Mouse (Mus musculus) retina, postnatal 7 days (tissue): ENCODE data around the gene Garnl3.
"Not testable (repeated sequence)": the region's sequence is repeated elsewhere in the genome, so short reads cannot be mapped to it uniquely, and the experiment has no call there.

Experiments
- DNase-seq: peaks from one replicate; pipeline ENCODE4 v3.0.0-alpha.2; 2012; ENCODE audit warnings: low read depth, low spot score

The Garnl3 gene

DNA sequence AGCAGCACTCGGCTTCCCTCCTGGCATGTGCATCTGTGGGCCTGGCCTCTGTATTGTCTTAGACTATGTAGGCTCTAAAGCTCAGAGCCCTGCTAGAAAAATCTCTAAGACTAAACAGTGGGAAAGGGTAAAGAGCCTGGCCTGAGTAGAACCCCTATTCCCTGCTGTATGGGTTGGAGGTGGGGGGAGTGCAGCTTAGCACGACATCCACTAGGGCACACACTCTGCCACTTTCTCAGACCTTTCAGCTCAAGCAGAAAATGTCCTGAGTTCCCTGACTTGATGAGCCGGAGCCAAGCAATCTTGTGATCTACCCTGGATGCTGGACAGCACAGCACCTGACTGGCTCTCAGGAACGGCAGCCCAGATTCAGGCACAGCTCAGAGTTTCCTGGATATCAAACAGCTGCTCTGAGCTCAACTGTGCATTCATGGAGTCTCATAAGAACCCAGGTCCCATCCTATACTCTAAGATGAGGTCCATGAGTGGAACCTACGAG lies 24.9 kb upstream of the Garnl3 start:
- DNase-seq = no peak

DNA sequence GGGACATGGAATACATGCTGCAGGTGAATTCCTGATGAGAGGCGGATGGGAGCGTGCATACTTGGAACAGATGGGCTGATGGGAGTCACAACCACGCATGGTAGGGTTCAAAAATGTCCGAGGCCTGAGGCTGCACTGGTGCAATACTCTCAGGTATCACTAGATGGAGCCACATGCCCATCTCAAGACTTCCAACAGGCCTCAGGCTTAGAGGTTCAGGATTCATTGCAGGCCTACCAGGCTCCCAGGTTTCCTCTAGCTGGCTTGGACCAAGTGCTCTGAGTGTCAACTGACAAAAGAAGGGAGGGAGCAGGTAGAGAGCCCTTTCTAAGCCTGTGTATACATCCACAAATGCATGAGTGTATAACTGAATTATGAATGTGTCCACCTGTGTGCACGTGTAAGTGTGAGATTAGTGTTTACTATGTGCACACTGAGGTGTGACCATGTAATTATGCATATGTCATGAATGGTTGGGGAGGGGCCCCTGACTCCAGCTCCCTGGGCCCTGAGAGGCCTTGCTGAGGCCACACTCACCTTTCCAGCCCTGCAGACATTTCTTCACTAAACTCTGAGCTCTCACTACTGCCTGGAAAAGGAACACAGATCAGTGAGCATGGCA lies 23.4 kb upstream of the Garnl3 start:
- peak; percentile 60 for DNase-seq

DNA sequence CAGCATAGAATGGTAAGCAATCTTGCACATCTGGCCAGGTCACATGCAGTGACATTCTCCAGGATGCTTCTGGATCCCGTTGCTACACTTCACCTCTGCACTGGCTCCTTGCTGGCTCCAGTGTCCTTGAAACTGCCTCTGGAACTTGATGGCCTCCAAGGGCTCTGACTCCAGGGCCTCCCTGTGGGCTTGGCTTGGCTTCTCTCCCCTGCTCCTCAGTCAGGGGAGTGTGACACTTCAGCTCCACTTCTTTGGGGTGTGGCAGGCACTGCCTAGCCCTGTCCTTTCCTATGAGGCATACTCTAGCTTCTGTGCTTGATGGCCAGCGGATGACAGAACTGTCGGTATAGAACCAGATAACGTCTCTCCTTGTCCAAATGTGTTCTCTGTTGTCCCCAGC lies 15.5 kb upstream of the Garnl3 start:
- DNase-seq = no peak

DNA sequence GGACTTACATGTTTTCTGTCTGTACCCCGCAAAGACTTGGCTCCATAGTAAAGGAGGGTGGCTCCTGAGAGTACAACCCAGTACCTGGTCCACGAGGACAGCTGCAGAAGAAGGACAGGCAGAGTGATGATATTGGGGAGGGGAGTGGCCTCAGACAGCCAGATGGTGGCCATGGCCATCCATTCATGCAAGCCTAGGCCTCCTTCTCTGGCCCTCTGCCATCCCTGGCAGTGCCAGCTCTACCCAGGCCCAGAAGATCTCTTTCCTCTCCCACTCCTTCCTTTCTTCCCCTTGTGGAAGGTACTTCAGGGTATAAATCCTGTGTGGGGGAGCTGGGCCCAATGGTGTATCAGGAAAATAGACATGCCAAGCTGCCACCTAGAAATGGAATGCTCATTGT lies 11.8 kb upstream of the Garnl3 start:
- no peak for DNase-seq

DNA sequence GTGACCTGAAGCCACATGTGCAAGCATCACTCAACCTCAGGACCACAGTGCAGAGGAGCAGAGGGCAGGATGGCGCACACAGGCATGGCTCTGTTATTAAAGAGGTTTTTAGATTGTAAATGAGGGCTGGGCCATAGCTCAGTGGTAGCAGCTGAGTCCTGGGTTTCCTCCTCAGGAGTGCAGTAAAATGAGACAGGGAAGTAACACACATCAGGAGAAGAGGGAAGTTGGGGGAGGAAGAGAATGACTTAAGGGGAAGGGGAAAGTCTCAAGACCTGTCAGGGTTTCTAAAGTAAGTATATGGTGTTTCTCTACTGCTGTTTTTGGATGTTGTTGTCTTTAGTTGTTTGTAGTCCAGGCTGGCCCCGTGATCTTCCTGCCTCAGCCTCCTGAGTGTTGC lies 7.0 kb upstream of the Garnl3 start:
- DNase-seq = no peak

DNA sequence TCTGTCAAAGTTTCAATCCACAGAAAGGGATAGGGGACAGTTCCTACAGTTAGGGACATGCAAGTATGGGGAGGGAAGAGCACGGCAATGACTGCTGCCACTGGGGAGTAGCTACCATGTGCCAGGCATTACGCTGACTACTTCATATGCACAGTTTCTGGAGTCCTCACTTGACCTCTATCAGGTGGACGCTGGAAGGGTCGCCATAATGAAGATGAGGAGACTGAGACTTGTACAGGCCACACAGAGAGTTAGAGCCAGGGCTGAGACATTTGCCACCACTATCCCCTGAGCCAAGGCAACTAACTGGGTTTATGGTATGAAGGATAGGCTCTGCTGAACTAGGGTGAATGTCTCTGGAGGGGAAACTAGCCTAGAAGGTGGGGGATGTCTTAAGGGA lies 6.3 kb upstream of the Garnl3 start:
- DNase-seq = no peak

DNA sequence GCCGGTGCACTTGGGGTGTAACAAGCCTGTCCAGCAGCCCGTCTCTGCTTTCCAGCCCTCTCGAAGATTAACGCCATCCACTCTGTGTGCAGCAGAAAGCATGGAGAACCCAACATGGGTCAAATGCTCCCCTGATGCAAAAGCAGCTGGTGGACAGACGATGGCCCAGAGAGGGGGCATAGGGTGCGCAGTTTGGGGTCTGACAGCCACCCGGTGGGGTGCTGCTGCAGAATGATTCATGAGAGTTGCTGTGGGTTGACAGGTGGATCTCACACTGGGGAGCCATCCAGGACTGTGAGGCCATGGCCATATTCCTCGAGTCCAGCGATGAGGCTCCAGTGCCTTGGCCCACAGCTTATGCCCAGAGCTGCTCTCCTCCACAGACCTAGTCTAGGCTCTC lies 5.8 kb upstream of the Garnl3 start:
- no peak for DNase-seq

DNA sequence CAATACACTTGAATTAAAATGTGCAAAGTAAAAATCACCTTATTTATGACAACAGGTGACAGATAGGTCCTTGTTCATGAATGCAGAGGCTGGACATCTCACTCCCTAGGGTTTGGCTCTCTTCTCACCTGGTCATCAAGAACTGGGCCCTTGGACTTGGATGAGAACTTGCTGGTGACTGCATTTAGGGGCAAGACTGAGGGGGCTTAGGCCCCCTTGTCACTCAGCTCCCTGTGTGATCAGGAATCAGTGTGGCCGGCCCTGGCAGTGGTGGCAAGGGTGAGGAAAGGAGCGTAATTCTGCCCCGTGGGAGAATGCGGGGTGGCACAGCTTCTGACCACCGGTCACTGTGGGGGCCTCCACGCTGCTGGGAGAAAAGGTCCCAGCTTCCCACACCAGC lies 4.9 kb upstream of the Garnl3 start:
- no peak for DNase-seq

DNA sequence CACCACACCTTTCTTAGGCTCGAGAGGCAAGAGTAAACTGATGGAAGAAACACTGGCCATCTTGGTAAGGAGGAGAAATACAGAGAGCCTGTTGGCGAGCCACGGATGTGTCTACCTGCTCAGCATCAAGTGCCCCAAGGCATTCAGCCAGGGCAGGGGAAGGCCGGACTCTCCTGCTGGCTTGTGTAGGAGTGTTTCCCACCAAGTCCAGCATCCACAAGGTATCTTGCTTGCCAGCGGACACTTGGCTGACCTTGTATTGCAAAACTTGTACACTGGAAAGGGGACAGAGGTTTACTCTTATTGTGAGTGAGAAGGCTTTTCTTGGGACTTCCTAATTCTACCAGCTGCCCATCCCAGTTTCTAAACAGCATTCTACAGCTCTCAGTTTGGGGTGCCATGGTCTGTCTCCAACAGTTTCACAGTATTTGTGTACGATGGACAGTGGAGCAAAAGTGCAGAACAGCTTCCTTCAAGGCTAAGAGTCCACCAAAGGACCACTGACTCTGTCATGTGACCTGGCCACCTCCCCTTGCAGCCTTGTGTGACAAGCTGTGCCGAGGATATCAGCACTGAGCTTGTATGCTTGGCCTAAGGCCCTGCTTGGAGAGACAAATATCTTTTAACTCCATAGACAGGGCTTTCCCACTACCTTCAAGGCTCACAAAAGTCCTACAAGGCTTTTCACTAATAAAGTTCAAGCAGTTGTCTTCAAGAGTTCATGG lies 3.5 kb upstream of the Garnl3 start:
- no peak for DNase-seq

DNA sequence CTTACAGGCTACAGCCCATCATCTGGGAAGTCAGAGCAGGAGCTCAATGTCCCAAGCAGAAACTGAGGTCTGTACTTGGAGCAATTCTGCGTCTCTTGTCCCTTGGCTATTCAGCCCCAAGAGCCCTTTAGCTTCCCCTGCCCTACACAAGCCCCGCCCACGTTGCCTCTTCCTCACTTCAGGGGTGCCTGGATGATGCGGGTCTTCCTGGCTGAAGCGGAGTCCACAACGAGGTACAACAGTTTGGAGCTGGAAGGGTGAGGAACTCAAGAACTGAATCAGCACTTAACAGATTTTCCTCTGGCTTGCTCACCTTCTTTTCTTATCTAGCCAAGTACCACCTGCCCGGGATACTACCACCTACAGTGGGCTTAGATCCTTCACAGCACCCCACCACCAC lies 852 bp upstream of the Garnl3 start:
- DNase-seq = no peak

DNA sequence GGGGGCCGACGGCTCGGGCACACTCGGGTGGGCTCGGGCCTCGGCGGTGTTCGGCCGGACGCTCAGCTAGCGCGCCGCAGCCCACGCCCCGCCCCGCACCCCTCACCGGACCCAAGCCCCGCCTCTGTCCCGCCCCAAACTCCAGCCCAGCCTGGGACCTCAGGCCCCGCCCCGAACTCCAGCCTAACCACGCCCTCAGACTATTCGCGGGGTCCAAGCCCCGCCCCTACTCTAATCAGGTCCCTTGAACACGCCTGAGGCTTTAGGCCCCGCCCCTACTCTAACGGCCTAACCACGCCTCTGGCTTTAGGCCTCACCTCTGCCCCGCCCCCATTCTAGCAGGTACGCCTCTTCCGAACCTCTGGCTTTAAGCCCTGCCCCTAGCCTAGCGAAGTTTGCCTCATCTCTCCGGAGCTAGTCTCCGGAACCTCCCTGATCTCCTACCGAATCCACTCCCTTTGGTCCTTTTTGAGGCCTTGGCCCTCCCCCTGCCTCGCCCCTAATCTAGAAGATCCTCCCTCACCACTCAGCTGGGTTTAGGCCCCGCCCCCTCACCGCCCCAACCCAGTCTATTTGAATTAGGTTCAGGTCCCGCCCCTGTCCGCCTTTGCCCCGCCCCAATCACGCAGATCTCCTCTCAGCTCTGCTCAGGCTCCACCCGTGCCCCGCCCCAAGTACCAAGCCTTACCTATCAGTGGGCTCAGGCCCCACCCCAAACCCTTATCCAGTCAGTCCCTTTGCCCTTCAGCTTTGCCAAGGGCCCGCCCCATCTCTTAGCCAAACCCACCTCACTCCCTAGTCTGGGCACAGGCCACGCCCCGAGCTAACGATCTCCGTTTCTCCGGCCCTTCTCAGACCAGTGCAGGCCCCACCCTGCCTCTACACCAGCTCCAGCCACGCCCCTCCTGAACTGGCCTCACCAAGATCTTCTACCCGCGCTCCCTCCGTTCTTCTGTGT lies 649 bp downstream of the Garnl3 start:
- peak; percentile 82 for DNase-seq

DNA sequence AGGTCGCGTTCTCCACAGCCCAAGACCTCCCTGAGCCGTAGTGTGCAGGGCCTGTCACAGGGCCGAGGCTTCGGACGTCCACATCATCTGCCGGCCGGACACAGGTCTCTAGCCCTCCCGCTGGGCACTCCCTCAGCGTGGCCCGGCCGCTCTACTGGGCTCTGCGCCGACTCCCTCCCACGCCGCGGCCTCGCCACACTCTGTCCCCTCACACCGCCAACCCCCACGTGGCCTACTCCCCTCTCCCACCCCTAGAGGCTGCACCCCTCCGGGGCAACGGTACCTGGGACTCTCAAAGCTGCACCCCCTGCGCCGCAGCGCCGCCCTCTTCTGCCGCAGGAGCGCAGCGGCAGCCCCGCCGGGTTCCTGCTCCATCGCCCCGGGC lies 1.3 kb downstream of the Garnl3 start:
- no peak for DNase-seq

DNA sequence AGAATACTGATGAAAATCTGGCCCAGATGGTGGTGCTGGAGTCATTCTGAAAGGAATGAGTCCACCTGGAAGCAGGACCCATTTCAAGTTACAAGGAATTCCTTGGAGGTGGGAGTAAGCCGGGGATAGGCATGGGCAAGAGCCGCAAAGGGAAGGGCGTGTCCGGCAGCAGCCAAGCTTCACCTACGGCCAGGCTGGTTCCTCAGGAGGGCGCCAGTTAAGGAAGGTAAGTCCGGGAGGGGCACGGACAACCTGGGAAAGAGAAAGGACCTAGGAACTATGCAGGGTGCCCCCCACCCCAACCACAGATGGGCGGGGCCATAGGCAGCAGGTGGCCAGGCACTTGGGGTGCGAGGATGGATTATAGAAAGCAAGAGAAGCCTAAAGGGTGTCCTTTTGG lies 1.8 kb downstream of the Garnl3 start:
- DNase-seq = no peak

DNA sequence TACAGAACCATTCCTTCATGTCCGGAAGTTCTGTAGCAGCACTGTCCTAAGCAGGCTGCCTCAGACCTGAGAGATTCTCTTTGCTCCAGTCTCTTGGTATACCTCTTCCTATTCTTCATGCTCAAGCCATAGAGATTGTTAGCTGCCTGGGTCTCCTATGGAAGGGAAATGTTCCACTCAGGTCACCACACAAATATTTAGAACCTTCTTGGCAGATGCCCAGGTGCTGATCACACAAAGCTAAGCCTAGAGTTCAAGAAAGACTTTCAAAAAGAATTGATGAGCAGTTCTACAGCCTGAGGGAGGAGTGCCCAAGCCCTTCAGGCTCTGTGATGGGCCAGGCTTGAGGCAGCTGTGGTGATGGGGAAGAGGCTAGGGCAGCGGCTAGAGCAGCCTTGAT lies 2.4 kb downstream of the Garnl3 start:
- no peak for DNase-seq

DNA sequence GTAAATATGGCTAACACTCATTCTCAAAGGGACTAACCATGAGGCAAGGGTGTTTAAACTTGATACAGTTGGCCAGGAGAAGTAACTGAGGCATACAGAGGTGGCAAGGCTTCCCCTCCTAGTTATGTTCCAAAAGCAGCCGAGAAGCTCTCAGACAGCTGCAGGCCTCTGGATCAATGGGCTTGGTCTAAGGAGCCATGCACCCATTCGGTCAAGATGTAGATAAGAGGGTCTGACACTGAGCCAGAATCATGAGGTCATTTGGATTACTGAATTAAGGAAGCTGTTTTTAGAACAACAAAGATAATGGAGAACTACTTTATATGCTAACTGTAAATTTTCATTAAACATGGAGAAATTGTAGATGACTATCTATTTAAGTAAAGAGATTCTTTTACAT lies 4.2 kb downstream of the Garnl3 start:
- no peak for DNase-seq

DNA sequence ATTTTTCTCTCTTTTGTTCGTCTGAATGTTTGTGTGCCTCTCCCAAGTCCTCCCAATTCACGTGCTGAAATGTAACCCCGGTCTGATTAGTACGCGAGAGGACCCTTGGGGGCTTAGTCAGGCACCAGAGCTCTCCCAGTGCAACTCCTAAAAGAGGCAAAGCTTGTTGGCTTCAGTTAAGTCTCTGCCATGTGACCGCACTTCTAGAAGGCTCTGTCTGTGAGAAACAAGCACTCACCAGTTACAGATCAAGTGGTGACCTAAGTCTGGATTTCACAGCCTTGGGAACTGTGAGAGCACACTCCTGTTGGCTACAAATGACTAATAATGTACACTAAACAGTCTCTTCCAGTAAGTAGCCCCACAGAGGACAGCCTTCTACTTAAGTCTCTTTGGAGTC lies 8.6 kb downstream of the Garnl3 start:
- no peak for DNase-seq

DNA sequence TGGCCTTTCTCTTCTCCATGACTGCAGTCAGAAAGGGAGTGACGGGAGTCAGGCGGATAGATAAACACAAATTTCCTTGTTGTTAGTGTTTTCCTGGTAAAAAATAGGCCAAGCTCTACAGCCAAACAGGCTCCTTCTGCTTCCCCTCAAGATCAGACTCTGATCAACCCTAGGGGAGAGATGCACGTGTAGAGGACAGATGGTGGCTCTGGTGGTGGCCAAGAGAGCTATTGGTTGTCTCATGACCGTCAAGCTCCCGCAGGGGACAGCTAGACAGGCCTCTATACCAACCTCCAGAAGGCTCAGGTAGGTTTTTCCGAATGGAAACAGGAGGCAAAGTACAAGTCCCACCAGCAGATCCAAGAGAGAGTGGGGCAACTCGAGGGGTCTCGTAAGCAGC lies 30.9 kb downstream of the Garnl3 start:
- no peak for DNase-seq

DNA sequence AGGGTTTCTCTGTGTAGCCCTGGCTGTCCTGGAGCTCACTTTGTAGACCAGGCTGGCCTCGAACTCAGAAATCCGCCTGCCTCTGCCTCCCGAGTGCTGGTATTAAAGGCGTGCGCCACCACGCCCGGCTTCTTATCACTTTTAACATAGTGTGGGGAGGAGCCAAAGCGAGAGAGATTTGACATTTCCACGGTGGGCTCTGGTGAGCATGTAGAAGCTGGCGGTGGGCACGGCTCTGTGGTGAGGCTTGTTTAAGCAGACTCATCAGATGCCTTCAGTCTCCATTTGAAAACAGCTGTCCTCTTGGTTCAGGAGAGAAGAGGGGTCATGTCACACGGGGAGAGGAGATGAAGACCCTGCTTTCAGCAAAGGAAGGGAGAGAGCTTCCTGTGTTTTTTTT lies 34.1 kb downstream of the Garnl3 start:
- not testable (repeated sequence) for DNase-seq

DNA sequence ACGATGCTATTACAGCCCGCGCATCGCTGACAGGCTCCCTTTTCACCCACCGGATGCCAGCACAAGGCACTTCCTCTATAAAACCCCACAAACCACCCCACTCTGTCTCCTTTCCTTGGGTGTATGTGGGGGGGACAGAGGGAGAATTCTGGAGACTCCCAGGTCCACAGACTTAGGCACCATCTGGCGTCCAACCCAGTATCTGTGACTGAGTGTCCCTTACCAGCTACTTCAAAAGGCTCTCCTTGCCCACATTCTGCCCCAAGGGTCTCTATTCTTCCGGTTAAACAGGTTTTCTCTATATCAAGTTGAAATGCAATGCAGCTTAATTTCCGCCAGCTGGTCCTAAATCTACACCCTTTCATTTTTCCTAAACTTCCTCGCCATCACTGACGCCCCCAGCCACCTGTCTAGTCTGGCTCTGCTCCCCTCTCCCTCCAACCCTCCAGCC lies 36.2 kb downstream of the Garnl3 start:
- DNase-seq = no peak

DNA sequence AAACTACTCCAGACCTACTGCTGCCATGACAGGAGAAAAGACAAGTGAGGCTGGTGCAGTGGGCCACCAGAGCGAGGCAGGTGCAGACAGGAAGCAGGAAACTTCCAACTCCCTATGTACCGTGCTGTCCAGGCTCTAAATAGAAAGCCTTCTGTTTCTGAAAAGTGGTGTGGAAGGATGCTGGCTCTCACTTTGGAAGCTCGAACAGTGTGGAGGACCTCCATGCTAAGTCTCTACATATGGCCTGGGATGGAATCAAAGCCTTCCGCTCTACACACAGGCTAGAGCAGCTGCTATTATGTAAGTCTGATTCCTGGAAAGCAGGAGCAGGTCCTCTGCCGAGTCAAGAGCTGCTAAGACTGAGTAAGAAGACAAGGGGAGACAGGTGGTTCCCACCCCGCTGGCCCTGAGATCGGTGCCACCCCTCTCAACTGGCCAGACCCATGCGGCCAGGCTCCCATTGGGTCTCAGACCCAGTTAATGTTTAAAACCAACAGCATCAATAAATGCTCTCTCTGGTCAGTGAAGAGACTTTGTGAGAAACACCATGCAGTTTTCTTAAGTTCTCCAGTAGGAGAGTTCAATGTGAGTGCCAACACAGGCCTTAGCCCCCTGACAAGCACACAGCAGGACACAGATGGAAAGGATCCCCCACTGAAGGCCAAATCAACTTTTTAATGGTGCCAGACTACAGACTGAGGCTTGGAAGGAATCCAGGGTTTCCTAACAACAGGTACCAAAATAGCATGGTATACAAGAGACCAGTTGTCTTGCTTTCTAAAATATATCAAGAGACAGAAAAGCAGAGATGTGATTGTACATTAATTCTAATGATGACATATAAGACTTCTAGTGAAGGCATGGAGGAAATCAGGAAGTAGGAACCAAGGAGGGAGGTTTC lies 40.6 kb downstream of the Garnl3 start:
- DNase-seq = no peak

DNA sequence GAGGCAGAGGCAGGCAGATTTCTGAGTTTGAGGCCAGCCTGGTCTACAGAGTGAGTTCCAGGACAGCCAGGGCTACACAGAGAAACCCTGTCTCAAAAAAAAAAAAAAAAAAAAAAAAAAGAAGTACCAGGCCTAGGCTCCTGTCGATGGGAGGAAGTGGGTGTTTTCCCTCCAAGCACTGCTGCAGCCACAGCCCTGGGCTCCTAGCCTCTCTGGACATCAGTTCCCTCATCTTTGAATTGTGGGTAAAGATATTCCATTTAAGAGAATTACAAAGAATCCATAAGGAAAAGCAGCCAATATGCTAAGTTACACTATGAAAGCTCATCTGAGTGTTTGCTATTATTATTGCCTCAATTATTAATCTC lies 41.4 kb downstream of the Garnl3 start:
- not testable (repeated sequence) for DNase-seq
